Mouse (Mus musculus) midbrain, postnatal 0 days (tissue): ENCODE measurements around the gene Hipk2. TPM values are rescaled to one million over a fixed set of nuclear protein-coding genes. Genes with fewer than 3 reads are reported as not detected.

Experiments
- ATAC-seq: fragments of 200-750 bp; cut with Nextera tagmentation; 2 replicates; pipeline ENCODE4 v1.8.0; 2017; ENCODE audit warnings: moderate number of reproducible peaks, mild to moderate bottlenecking, moderate TSS enrichment, moderate library complexity; ENCODE audit not compliant: low FRiP score
- DNase-seq: peaks from one replicate; pipeline ENCODE4 v3.0.0-alpha.2; 2015; ENCODE audit warnings: low spot score
- H3K27ac ChIP-seq: fragments of 300-500 bp; sonication (generic); 2 replicates; pipeline ENCODE4 v1.5.1; 2014; ENCODE audit warnings: low read depth, mild to moderate bottlenecking, low read length, mixed read lengths
- H3K27me3 ChIP-seq: fragments of 300-500 bp; sonication (generic); 2 replicates; pipeline ENCODE4 v1.6.1; 2014; ENCODE audit warnings: low read length, control low read depth, mixed read lengths; ENCODE audit not compliant: insufficient read depth
- H3K36me3 ChIP-seq: fragments of 300-500 bp; sonication (generic); 2 replicates; pipeline ENCODE4 v1.6.1; 2014; ENCODE audit warnings: low read length, control low read depth, mixed read lengths; ENCODE audit not compliant: insufficient read depth
- H3K4me1 ChIP-seq: fragments of 300-500 bp; sonication (generic); 2 replicates; pipeline ENCODE4 v1.6.1; 2014; ENCODE audit warnings: mild to moderate bottlenecking, control low read depth, antibody characterized with exemption, low read length, mixed read lengths; ENCODE audit not compliant: insufficient read depth
- H3K4me2 ChIP-seq: fragments of 300-500 bp; sonication (generic); 2 replicates; pipeline ENCODE4 v1.6.1; 2014; ENCODE audit warnings: low read depth, mild to moderate bottlenecking, low read length, mixed read lengths; ENCODE audit not compliant: poor library complexity, severe bottlenecking
- H3K4me3 ChIP-seq: fragments of 300-500 bp; sonication (generic); 2 replicates; pipeline ENCODE4 v1.5.1; 2014; ENCODE audit warnings: low read depth, mild to moderate bottlenecking, low read length, moderate library complexity
- H3K9ac ChIP-seq: fragments of 300-500 bp; sonication (generic); replicated peaks from 2 replicates; pipeline ENCODE4 v1.6.1; 2014; ENCODE audit warnings: mild to moderate bottlenecking, low read length, moderate library complexity, mixed read lengths; ENCODE audit not compliant: poor library complexity, severe bottlenecking
- H3K9me3 ChIP-seq: fragments of 300-500 bp; sonication (generic); 2 replicates; pipeline ENCODE4 v1.6.1; 2016; ENCODE audit warnings: low read length, control low read depth
- CTCF ChIP-seq: IDR thresholded peaks from 2 replicates; pipeline ENCODE4 v1.5.1; 2016; ENCODE audit warnings: antibody characterized with exemption, mild to moderate bottlenecking
- WGBS: fragments of 180-500 bp; shearing (Covaris S2); extraction: QIAGEN DNeasy Blood & Tissue Kit; methylation state at CpG from one replicate; pipeline ENCODE4 v1.1.7; 2014; 5-methylcytosine and 5-hydroxymethylcytosine counted together
- polyA plus RNA-seq: library from polyadenylated mRNA; unstranded; fragments of >200 nt; fragmentation: Nextera tagmentation; extraction: Ambion mirVana; gene quantifications from 2 replicates; pipeline ENCODE4 v1.2.1, GENCODE M21; 2015
- total RNA-seq: library from RNA; depleted of rRNA; stranded (reverse); fragments of >200 nt; gene quantifications from 2 replicates; pipeline ENCODE4 v1.2.3, GENCODE M21; 2014

Hipk2 gene
- total and polyA plus RNA-seq, 2 experiments from 2014 or later = 24.3 to 71.0 TPM

- Histone ChIP-seq H3K9ac (no peak overlapping the region), H3K4me2 (no peak overlapping the region), H3K27me3 (no peaks in the 10 kb centered on the region), H3K27ac (no peak overlapping the region), H3K4me1 (no peaks in the 10 kb centered on the region), H3K9me3 (no peaks in the 10 kb centered on the region), H3K4me3 (no peak overlapping the region), H3K36me3 (no peaks in the 10 kb centered on the region)
- WGBS = 45% methylated on average over 1 of the region's 1 CpGs
- no peak for TF ChIP-seq CTCF
- DNase-seq = no peak
- ATAC-seq = no peak
Observed at GRCm38 (mm10) chr6:38885132-38885531, 9.2 kb upstream of the Hipk2 start.

GRCm38 (mm10) chr6:38884482-38884881 lies 8.5 kb upstream of the Hipk2 start:
- no peaks in the 10 kb centered on the region for H3K9me3 ChIP-seq
- no peak for TF ChIP-seq CTCF
- no peak overlapping the region for H3K27ac ChIP-seq
- H3K36me3 ChIP-seq = no peaks in the 10 kb centered on the region
- DNase-seq = no peak
- no peak overlapping the region for H3K4me2 ChIP-seq
- 75% methylated on average over 3 of the region's 3 CpGs for WGBS
- ATAC-seq = no peak
- no peak overlapping the region for H3K4me3 ChIP-seq
- H3K4me1 ChIP-seq = no peaks in the 10 kb centered on the region
- H3K9ac ChIP-seq = no peak overlapping the region
- H3K27me3 ChIP-seq = no peaks in the 10 kb centered on the region

- WGBS = 54% methylated on average over 6 of the region's 6 CpGs
- no peak overlapping the region for H3K9ac ChIP-seq
- H3K4me1 ChIP-seq = no peaks in the 10 kb centered on the region
- H3K36me3 ChIP-seq = no peaks in the 10 kb centered on the region
- no peak for TF ChIP-seq CTCF
- H3K4me2 ChIP-seq = no peak overlapping the region
- ATAC-seq (no peak), DNase-seq (peak; percentile 28)
- H3K9me3 ChIP-seq = no peaks in the 10 kb centered on the region
- H3K27me3 ChIP-seq = no peaks in the 10 kb centered on the region
- H3K27ac ChIP-seq = no peak overlapping the region
- no peak overlapping the region for H3K4me3 ChIP-seq
Observed at GRCm38 (mm10) chr6:38882728-38883171, 6.8 kb upstream of the Hipk2 start.

- Histone ChIP-seq H3K4me1 (no peaks in the 10 kb centered on the region), H3K36me3 (no peaks in the 10 kb centered on the region), H3K9me3 (no peaks in the 10 kb centered on the region), H3K4me3 (no peak overlapping the region), H3K9ac (no peak overlapping the region), H3K4me2 (no peak overlapping the region), H3K27me3 (no peaks in the 10 kb centered on the region), H3K27ac (no peak overlapping the region)
- no peak for TF ChIP-seq CTCF
- no peak for ATAC-seq
- no peak for DNase-seq
- WGBS = 66% methylated on average over 6 of the region's 6 CpGs
Observed at GRCm38 (mm10) chr6:38881975-38882374, 6.0 kb upstream of the Hipk2 start.

GRCm38 (mm10) chr6:38881468-38881867 lies 5.5 kb upstream of the Hipk2 start:
- DNase-seq (no peak), ATAC-seq (no peak)
- Histone ChIP-seq H3K9ac (no peak overlapping the region), H3K4me3 (no peak overlapping the region), H3K9me3 (no peaks in the 10 kb centered on the region), H3K4me2 (no peak overlapping the region), H3K27me3 (no peaks in the 10 kb centered on the region), H3K4me1 (no peaks in the 10 kb centered on the region), H3K27ac (no peak overlapping the region), H3K36me3 (no peaks in the 10 kb centered on the region)
- 68% methylated on average over 2 of the region's 2 CpGs for WGBS
- no peak for TF ChIP-seq CTCF

GRCm38 (mm10) chr6:38877674-38878073 lies 1.7 kb upstream of the Hipk2 start:
- no peak for TF ChIP-seq CTCF
- H3K9me3 ChIP-seq = no peaks in the 10 kb centered on the region
- no peaks in the 10 kb centered on the region for H3K27me3 ChIP-seq
- ATAC-seq = no peak
- no peaks in the 10 kb centered on the region for H3K36me3 ChIP-seq
- no peak for DNase-seq
- no peak overlapping the region for H3K4me2 ChIP-seq
- H3K4me3 ChIP-seq = no peak overlapping the region
- WGBS = 80% methylated on average over 2 of the region's 2 CpGs
- H3K4me1 ChIP-seq = peaks cover 7% of the 10 kb centered on the region; the same call in 1 of the 2 replicates
- H3K9ac ChIP-seq = no peak overlapping the region
- no peak overlapping the region for H3K27ac ChIP-seq
